Mouse (Mus musculus): Measurements from ENCODE around the gene Alox5.

Gene Alox5

GRCm38 (mm10) chr6:116417518-116418315 is 43.3 kb downstream of the Alox5 start:
- no peak for DNase-seq

GRCm38 (mm10) chr6:116416000-116416552 is 44.9 kb downstream of the Alox5 start:
- no peak for DNase-seq

GRCm38 (mm10) chr6:116415126-116415676 is 45.8 kb downstream of the Alox5 start:
- no peak for DNase-seq

- no peak for DNase-seq
Measured at GRCm38 (mm10) chr6:116412546-116413325, 48.2 kb downstream of the Alox5 start.

- no peak for DNase-seq
Measured at GRCm38 (mm10) chr6:116411716-116412115, 49.3 kb downstream of the Alox5 start.

GRCm38 (mm10) chr6:116410436-116410835 is 50.5 kb downstream of the Alox5 start:
- no peak for DNase-seq

- no peak for DNase-seq
Measured at GRCm38 (mm10) chr6:116407956-116408657, 52.9 kb downstream of the Alox5 start.

- DNase-seq = no peak
Measured at GRCm38 (mm10) chr6:116407216-116407615, 53.8 kb downstream of the Alox5 start.

- DNase-seq = no peak
Measured at GRCm38 (mm10) chr6:116406680-116407079, 54.3 kb downstream of the Alox5 start.

- no peak for DNase-seq
Measured at GRCm38 (mm10) chr6:116406152-116406551, 54.8 kb downstream of the Alox5 start.

- no peak for DNase-seq
Measured at GRCm38 (mm10) chr6:116405715-116406114, 55.3 kb downstream of the Alox5 start.

- no peak for DNase-seq
Measured at GRCm38 (mm10) chr6:116405243-116405642, 55.7 kb downstream of the Alox5 start.

- DNase-seq = no peak
Measured at GRCm38 (mm10) chr6:116402426-116402825, 58.6 kb downstream of the Alox5 start.

- no peak for DNase-seq
Measured at GRCm38 (mm10) chr6:116401746-116402423, 59.1 kb downstream of the Alox5 start.

- no peak for DNase-seq
Measured at GRCm38 (mm10) chr6:116398136-116398535, 62.8 kb downstream of the Alox5 start.

- DNase-seq = no peak
Measured at GRCm38 (mm10) chr6:116397621-116398020, 63.4 kb downstream of the Alox5 start.

GRCm38 (mm10) chr6:116394916-116395648 is 65.9 kb downstream of the Alox5 start:
- DNase-seq = no peak

GRCm38 (mm10) chr6:116389481-116389880 is 71.5 kb downstream of the Alox5 start:
- DNase-seq = no peak

- DNase-seq = no peak
Measured at GRCm38 (mm10) chr6:116388068-116388467, 72.9 kb downstream of the Alox5 start.

GRCm38 (mm10) chr6:116386506-116386905 is 74.5 kb downstream of the Alox5 start:
- no peak for DNase-seq

- DNase-seq = no peak
Measured at GRCm38 (mm10) chr6:116386045-116386415, 74.9 kb downstream of the Alox5 start.
